Mouse (Mus musculus): ENCODE measurements around the gene Cpeb3. TPM values are rescaled to one million over a fixed set of nuclear protein-coding genes. Genes with fewer than 3 reads are reported as not detected.

The Cpeb3 gene
- total RNA-seq, 2 experiments from 2014 or later, result 0.80 to 3.1 TPM

DNA sequence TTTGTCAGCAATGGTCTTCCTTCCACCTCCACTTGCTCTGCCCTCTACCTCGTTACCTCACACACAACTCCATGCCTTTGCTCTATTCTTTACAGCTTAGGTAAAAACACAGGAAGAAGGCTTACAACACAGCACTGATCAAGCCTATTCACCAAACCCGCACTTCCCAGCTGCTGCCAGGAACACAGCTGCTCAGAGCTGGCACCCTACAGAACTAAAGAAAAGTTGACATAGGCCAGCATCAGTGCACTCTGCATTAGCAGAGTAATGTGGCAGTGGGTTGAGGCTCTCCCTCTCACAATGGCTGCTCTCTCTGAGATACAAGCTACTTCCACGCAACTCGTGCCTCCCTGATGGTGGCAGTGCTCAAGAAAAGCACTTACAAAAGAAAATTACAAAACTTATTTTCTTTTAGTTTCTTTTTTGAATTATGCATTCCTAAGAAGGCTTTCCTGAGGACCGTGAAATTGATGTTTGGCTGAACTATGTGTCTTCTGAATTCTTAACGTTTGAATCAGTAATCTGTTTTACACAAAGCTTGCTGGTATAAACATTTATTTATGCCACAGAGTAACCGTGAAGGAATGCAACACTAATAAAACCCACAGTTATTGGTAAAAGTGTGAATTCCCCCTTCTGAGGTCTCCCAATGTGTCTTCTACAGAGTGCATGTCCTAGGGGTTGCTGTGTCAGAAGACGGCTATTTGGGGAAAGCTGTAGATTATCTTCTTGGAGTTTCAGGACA lies 151.1 kb downstream of the Cpeb3 start:
- no peak for ATAC-seq (replicated peaks; ENCODE audit: low FRiP score, low TSS enrichment, poor library complexity, severe bottlenecking)

DNA sequence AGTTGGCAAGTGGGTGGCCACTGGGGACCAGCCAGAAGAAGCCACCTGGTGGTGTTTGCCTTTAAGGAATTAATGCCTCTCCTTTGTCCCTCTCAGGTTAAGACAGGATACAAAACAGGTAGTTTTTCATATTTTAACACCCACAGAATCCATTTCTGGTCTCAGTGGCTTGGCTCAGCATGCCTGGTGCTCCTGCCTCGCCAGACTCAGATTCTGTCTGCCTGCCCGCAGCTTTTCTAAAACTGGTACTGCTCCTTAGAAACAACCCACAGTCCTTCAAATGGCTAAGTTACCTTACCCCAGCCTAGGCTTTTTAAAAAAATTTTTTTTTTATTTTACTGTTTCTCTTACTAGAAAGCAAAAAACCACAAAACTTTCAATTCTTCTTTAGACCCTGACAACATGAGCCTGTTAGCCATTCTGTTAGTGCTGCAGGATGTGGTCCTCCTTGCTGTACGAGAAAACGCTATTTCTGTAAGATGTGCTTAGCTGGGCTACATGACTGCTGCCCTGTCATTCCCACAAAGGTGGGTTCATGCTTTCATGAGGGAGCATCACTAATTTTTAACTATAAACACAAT lies 152.3 kb downstream of the Cpeb3 start:
- no peak for ATAC-seq (replicated peaks; ENCODE audit: low FRiP score, low TSS enrichment, poor library complexity, severe bottlenecking)

DNA sequence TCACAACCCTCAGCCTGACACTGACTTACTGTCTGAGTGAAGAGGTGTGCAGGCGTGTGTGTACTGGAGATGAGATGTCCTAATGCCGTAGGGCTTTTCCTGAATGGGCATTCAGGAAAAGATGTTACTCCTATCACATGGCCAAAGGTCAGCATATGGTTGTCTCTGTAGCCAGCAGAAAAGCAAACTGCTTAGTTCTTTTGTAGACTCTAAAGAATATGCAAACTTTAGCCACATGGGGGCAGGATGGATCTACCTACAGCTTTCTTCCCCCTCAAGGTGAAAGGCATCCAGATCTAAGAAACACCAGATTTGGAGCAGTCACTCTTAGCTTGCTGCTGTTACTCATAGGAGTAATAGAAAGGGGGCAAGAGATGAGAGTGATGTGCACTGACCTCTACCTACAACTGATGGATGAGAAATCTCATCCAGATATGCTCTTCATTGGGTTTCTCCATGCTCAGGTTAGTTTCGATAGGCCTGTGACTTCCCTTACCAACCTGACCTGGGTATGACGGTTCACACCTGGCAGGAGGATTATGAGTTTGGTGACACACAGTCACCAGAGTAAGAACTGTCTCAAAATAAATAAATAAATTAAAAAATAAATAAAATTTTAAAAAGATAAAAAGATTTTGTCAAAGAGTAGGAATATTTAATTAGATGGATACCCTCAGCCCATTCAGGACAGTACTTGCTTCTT lies 157.6 kb downstream of the Cpeb3 start:
- peak; percentile 47; the same call in 1 of the 2 replicates for ATAC-seq (replicated peaks; ENCODE audit: low FRiP score, low TSS enrichment, poor library complexity, severe bottlenecking)

DNA sequence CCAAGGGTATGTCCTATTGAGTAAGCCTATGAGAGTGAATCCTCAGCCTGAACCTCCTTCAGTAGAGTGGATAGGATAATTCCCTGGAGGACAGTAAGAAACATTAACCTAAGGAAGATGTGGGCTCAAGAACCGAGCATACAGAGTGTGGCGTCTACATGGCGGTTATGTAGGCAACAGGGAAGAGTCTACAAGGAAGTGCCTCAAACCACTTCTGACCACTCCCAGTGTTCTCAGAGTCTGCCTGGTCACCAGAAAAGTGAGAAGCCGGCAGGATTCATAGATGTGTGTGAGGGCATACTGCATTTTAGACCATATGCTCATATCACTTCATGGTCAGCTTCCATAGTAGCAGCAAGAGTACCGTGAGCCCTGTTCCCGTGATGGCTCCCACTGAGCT lies 159.9 kb downstream of the Cpeb3 start:
- ATAC-seq (replicated peaks; ENCODE audit: low FRiP score, low TSS enrichment, poor library complexity, severe bottlenecking), result no peak

DNA sequence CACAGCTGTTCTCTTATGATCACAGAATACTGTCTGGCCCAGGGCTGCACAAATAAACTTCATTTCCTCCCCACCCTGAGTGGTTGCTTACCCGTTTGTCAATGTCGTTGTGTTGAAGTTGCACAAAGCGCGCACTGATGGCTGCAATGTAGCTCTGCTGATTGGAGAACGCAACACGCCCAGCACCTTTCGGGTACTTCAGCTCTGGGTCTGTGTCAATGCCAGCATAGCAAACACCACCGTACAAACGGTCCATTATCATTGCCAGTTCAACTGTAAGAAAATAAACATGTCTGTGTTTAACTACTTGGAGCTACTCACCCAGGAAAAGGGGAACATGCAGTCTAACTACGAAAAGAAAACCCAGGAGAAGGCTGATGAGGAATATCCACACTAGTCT lies 164.0 kb downstream of the Cpeb3 start:
- ATAC-seq (replicated peaks; ENCODE audit: low FRiP score, low TSS enrichment, poor library complexity, severe bottlenecking), result no peak

DNA sequence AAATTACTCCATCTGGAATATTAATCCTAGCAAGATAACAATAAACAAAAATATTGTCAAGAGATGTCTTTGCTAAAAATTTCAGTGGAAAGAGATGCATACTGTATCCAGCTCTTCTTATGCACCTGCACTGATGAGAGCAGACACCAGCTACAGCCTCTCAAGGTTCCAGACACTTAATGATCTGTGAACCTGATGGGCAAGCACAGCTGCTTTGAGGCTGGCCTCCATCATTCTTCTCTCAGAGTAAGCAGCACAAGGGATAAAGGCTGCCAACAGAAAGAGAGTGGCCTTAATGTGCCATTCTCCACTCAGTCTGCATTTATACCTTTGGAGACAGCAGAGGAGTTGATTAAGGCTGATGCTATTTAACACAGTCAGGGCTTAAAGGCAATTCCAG lies 167.5 kb downstream of the Cpeb3 start:
- no peak for ATAC-seq (replicated peaks; ENCODE audit: low FRiP score, low TSS enrichment, poor library complexity, severe bottlenecking)

- ATAC-seq (replicated peaks; ENCODE audit: low FRiP score, low TSS enrichment, poor library complexity, severe bottlenecking), result no peak
Measured at GRCm38 (mm10) chr19:37032364-37032763, 176.0 kb downstream of the Cpeb3 start.

DNA sequence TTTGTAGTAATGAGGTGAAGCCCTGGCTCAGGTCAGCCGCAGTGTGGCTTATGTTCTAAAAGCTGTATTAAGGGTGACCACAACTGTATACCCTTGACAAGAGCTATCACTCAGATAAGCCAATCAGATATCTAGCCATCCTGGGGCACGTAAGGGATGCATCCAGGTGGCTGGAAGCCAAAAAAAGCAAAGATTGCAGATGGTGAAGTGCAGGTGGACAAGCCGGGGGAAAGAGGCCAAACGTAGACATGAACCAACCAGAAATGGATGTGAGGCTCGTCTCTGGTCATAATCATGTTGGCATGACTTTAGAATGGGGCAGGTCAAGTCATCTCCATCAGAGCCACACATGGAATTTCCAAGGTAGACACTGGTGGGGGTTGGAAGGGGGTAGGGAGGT lies 177.0 kb downstream of the Cpeb3 start:
- no peak for ATAC-seq (replicated peaks; ENCODE audit: low FRiP score, low TSS enrichment, poor library complexity, severe bottlenecking)

GRCm38 (mm10) chr19:37029771-37030170 lies 178.6 kb downstream of the Cpeb3 start:
- no peak for ATAC-seq (replicated peaks; ENCODE audit: low FRiP score, low TSS enrichment, poor library complexity, severe bottlenecking)

GRCm38 (mm10) chr19:37026408-37026807 lies 182.0 kb downstream of the Cpeb3 start:
- no peak for ATAC-seq (replicated peaks; ENCODE audit: low FRiP score, low TSS enrichment, poor library complexity, severe bottlenecking)

- ATAC-seq (replicated peaks; ENCODE audit: low FRiP score, low TSS enrichment, poor library complexity, severe bottlenecking), result no peak; the same call in 1 of the 2 replicates
Measured at GRCm38 (mm10) chr19:37025839-37026319, 182.5 kb downstream of the Cpeb3 start.

DNA sequence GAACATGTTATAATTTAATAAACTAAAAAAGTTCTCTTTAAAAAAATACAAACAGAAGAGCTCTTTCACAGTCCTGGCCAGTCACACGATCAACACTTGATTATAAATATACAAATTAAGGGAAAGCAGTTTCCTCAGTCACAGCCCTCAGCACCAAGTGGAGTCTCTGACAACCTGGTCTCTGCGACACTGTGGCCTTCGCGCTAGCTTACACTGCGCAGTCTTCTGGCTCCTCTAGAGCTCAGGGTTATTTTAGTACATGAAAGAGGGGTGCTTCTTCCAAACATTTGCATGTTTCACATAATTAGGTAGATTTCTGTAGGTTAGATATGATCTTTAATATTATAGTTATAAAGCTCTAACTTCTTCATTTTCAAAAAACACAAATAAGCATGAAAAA lies 186.3 kb downstream of the Cpeb3 start:
- no peak for ATAC-seq (replicated peaks; ENCODE audit: low FRiP score, low TSS enrichment, poor library complexity, severe bottlenecking)

DNA sequence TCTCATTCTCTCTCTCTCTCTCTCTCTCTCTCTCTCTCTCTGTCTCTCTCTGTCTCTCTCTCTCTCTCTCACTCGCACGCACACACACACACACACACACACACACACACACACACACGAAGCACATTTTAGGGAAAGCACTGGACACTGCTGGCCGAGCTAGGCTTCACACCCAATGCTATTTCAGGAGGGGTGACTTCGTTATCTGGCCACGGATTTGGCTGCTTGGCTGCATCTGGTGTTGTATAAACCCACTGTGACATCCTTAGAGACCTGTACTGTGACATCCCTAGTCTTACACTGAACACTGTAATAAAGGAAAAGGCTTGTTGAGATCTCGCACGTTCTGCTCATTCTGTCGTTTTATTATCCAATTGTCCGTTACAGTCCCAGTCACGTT lies 187.4 kb downstream of the Cpeb3 start:
- ATAC-seq (replicated peaks; ENCODE audit: low FRiP score, low TSS enrichment, poor library complexity, severe bottlenecking), result no peak

DNA sequence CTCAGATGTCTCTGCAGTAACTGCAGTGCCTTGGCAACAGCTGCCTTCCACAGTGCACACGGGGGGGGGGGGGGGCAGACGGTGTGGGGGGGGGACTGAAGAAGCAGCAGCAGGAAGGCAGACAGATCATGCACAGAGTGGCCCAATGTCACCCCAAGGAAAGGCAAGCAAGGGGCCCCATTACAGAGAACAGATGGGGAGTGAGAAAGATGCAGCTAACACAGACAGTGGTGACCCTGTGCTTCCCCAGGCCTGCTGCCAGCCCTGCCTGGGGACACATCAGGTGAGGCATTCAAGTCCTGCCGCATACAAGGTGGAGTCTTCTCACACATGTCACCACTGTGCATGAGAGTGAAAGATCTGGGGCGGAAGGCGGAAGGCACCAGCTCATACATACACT lies 187.9 kb downstream of the Cpeb3 start:
- ATAC-seq (replicated peaks; ENCODE audit: low FRiP score, low TSS enrichment, poor library complexity, severe bottlenecking), result no peak

GRCm38 (mm10) chr19:37018931-37019330 lies 189.5 kb downstream of the Cpeb3 start:
- ATAC-seq (replicated peaks; ENCODE audit: low FRiP score, low TSS enrichment, poor library complexity, severe bottlenecking), result no peak

- peak; percentile 97 for ATAC-seq (replicated peaks; ENCODE audit: low FRiP score, low TSS enrichment, poor library complexity, severe bottlenecking)
Measured at GRCm38 (mm10) chr19:37018411-37018810, 190.0 kb downstream of the Cpeb3 start.

DNA sequence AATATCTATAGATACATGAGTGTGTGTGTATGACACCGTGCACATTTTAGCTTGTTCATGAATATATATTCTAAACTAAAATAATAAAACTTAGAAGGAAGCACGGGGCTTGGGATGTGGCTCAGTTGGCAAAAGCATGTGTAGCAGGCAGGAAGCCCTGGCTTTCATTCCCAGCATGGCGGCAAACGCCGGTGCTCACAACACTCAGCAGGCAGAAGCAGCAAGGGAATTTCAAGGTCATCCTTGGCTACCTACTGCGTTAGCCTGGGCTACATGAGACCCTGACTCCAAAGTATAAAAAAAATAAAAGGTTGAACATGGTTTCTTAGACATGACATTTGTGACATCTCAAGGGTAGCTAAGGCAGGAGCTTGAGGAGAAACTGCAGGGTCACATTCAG lies 191.5 kb downstream of the Cpeb3 start:
- ATAC-seq (replicated peaks; ENCODE audit: low FRiP score, low TSS enrichment, poor library complexity, severe bottlenecking), result no peak

GRCm38 (mm10) chr19:37014173-37014939 lies 194.0 kb downstream of the Cpeb3 start:
- no peak for ATAC-seq (replicated peaks; ENCODE audit: low FRiP score, low TSS enrichment, poor library complexity, severe bottlenecking)

DNA sequence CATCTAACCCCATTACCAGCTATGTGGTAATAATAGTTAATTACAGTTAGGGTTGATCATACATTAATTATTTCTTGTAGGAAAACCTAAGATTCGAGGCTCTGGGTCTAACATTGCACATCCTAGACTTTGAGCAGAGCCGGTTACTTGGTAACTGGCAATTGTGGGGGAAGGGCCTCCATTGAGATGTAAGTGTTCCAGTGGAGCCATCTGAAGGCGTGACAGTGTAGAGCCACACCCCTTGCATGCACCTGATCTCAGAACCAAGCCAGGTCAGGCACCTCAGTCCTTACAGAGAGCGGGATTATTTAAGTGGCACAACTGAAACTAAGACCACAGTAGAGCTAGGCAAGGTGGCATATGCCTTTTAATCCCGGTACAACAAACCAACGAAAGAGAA lies 194.9 kb downstream of the Cpeb3 start:
- ATAC-seq (replicated peaks; ENCODE audit: low FRiP score, low TSS enrichment, poor library complexity, severe bottlenecking), result no peak

DNA sequence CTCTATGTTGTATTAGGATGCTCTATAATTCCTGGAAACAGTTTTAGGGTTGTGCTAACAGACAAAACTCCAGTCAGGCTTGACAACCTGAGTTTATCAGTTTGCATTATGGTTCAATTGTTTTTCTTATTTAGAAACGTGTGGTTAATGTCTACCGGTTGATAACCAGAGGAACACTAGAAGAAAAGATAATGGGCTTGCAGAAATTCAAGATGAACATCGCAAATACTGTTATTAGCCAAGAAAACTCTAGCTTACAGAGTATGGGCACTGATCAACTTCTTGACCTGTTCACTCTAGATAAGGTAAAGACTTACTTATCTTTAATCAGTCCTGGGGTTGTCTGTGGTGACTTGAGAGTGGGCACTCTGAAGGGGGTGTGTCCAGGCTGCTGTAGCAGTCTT lies 198.5 kb downstream of the Cpeb3 start:
- peak; percentile 85 for ATAC-seq (replicated peaks; ENCODE audit: low FRiP score, low TSS enrichment, poor library complexity, severe bottlenecking)
